Mouse (Mus musculus): ENCODE measurements at regions not wholly inside any gene's neighbourhood (a gene's known extent, or its start where the extent isn't known, plus 50 kb on each side); places are given as distances from the start of the nearest gene placed in this dataset.
A peak's percentile ranks its signal among the peaks of the same experiment; 100 is the strongest.

- ATAC-seq, result no peak
- Histone ChIP-seq H3K27ac (ENCODE audit: low read length) (no peak overlapping the region), H3K4me1 (ENCODE audit: control insufficient read depth, insufficient read depth, low read length) (0 out of 2 replicates have a peak, but pooled peaks cover 3% of the 10 kb centered on the region), H3K4me2 (ENCODE audit: low read length) (no peak overlapping the region), H3K9me3 (replicated peaks; ENCODE audit: control insufficient read depth, low read length, poor library complexity, severe bottlenecking) (no peaks in the 10 kb centered on the region), H3K4me3 (ENCODE audit: low read depth, low read length) (no peak overlapping the region), H3K9ac (ENCODE audit: low read depth, low read length) (no peak overlapping the region; the same call in 1 of the 2 replicates), H3K36me3 (ENCODE audit: control insufficient read depth, insufficient read depth, low read length) (no peaks in the 10 kb centered on the region), H3K27me3 (ENCODE audit: control insufficient read depth, insufficient read depth, low read depth, low read length) (no peaks in the 10 kb centered on the region)
- 47% methylated on average over 24 of the region's 24 CpGs for WGBS
These were observed 154.8 kb upstream of the Npvf start for GRCm38 (mm10) chr6:50808811-50809668.

- no peak overlapping the region for H3K9ac ChIP-seq (ENCODE audit: low read depth, low read length)
- no peaks in the 10 kb centered on the region for H3K9me3 ChIP-seq (replicated peaks; ENCODE audit: control insufficient read depth, low read length, poor library complexity, severe bottlenecking)
- 46% methylated on average over 4 of the region's 4 CpGs for WGBS
- no peaks in the 10 kb centered on the region for H3K36me3 ChIP-seq (ENCODE audit: control insufficient read depth, insufficient read depth, low read length)
- H3K4me1 ChIP-seq (ENCODE audit: control insufficient read depth, insufficient read depth, low read length), result 0 out of 2 replicates have a peak, but pooled peaks cover 3% of the 10 kb centered on the region
- no peak overlapping the region for H3K27ac ChIP-seq (ENCODE audit: low read length)
- no peaks in the 10 kb centered on the region for H3K27me3 ChIP-seq (ENCODE audit: control insufficient read depth, insufficient read depth, low read depth, low read length)
- no peak overlapping the region for H3K4me2 ChIP-seq (ENCODE audit: low read length)
- no peak overlapping the region for H3K4me3 ChIP-seq (ENCODE audit: low read depth, low read length)
- ATAC-seq, result no peak
These were observed 155.4 kb upstream of the Npvf start for GRCm38 (mm10) chr6:50809669-50809983.

GRCm38 (mm10) chr6:50814936-50815500 lies 160.8 kb upstream of the Npvf start:
- H3K36me3 ChIP-seq (ENCODE audit: control insufficient read depth, insufficient read depth, low read length), result no peaks in the 10 kb centered on the region
- 33% methylated on average over 10 of the region's 10 CpGs for WGBS
- H3K4me2 ChIP-seq (ENCODE audit: low read length), result no peak overlapping the region
- no peaks in the 10 kb centered on the region for H3K27me3 ChIP-seq (ENCODE audit: control insufficient read depth, insufficient read depth, low read depth, low read length)
- no peak overlapping the region for H3K4me3 ChIP-seq (ENCODE audit: low read depth, low read length)
- H3K9me3 ChIP-seq (replicated peaks; ENCODE audit: control insufficient read depth, low read length, poor library complexity, severe bottlenecking), result no peaks in the 10 kb centered on the region
- H3K9ac ChIP-seq (ENCODE audit: low read depth, low read length), result no peak overlapping the region
- H3K4me1 ChIP-seq (ENCODE audit: control insufficient read depth, insufficient read depth, low read length), result peaks cover 8% of the 10 kb centered on the region
- ATAC-seq, result peak; percentile 65; the same call in 1 of the 2 replicates
- peak overlapping the region; percentile 23 for H3K27ac ChIP-seq (ENCODE audit: low read length)

DNA sequence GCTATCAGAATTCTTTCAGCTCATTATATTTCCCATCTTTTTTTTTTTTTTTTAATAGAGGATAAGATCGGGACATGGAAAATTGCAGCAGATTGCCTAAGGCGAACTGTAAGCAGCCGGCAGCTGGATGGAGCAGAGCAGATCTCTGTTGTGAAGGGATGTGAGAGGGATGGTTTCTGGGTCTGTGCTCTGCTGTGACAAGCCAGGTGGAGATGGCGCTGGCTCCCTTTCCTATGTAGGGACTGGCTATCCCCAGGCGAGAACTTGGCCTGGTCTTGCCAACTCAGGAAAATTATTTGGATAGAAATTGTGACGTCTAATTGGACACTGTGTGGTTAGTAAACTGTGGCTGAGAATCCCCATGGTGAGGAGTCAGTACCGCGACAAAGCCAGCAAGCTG lies 161.3 kb upstream of the Npvf start:
- Histone ChIP-seq H3K36me3 (ENCODE audit: control insufficient read depth, insufficient read depth, low read length) (no peaks in the 10 kb centered on the region), H3K9ac (ENCODE audit: low read depth, low read length) (no peak overlapping the region), H3K9me3 (replicated peaks; ENCODE audit: control insufficient read depth, low read length, poor library complexity, severe bottlenecking) (no peaks in the 10 kb centered on the region), H3K4me2 (ENCODE audit: low read length) (no peak overlapping the region), H3K4me3 (ENCODE audit: low read depth, low read length) (no peak overlapping the region), H3K27me3 (ENCODE audit: control insufficient read depth, insufficient read depth, low read depth, low read length) (no peaks in the 10 kb centered on the region), H3K4me1 (ENCODE audit: control insufficient read depth, insufficient read depth, low read length) (peaks cover 10% of the 10 kb centered on the region), H3K27ac (ENCODE audit: low read length) (peak overlapping the region; percentile 2; the same call in 1 of the 2 replicates)
- ATAC-seq, result peak; percentile 68; the same call in 1 of the 2 replicates
- WGBS, result 51% methylated on average over 8 of the region's 8 CpGs

DNA sequence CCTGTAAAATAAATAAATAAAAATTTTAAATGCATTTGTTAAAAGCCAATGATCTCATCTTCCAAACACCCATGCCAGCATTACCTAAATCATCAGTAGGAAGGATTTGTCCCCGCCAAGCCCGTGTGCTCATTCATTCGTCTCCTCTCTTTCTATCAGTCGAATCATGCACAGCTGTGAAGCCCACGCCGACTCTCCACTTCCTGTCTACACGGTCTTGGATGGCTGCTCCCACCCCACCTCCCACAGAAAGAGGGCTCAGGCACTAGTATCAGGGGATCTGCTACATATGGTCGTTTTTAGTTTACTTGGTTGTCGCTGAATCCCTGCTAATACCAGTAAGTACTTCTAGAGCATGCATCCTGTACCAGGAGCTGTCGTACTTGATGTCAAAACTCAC lies 163.2 kb upstream of the Npvf start:
- no peak overlapping the region for H3K4me2 ChIP-seq (ENCODE audit: low read length)
- H3K4me1 ChIP-seq (ENCODE audit: control insufficient read depth, insufficient read depth, low read length), result peaks cover 28% of the 10 kb centered on the region
- no peaks in the 10 kb centered on the region for H3K36me3 ChIP-seq (ENCODE audit: control insufficient read depth, insufficient read depth, low read length)
- WGBS, result 69% methylated on average over 10 of the region's 10 CpGs
- no peaks in the 10 kb centered on the region for H3K9me3 ChIP-seq (replicated peaks; ENCODE audit: control insufficient read depth, low read length, poor library complexity, severe bottlenecking)
- H3K27ac ChIP-seq (ENCODE audit: low read length), result no peak overlapping the region
- ATAC-seq, result no peak
- H3K4me3 ChIP-seq (ENCODE audit: low read depth, low read length), result no peak overlapping the region
- no peaks in the 10 kb centered on the region for H3K27me3 ChIP-seq (ENCODE audit: control insufficient read depth, insufficient read depth, low read depth, low read length)
- no peak overlapping the region for H3K9ac ChIP-seq (ENCODE audit: low read depth, low read length)

GRCm38 (mm10) chr6:50818433-50818832 lies 164.2 kb upstream of the Npvf start:
- no peak for ATAC-seq
- H3K9me3 ChIP-seq (replicated peaks; ENCODE audit: control insufficient read depth, low read length, poor library complexity, severe bottlenecking), result no peaks in the 10 kb centered on the region
- no peak overlapping the region for H3K4me3 ChIP-seq (ENCODE audit: low read depth, low read length)
- no peak overlapping the region for H3K9ac ChIP-seq (ENCODE audit: low read depth, low read length)
- H3K27ac ChIP-seq (ENCODE audit: low read length), result no peak overlapping the region
- peaks cover 38% of the 10 kb centered on the region for H3K4me1 ChIP-seq (ENCODE audit: control insufficient read depth, insufficient read depth, low read length)
- H3K36me3 ChIP-seq (ENCODE audit: control insufficient read depth, insufficient read depth, low read length), result no peaks in the 10 kb centered on the region
- 93% methylated on average over 5 of the region's 5 CpGs for WGBS
- H3K27me3 ChIP-seq (ENCODE audit: control insufficient read depth, insufficient read depth, low read depth, low read length), result no peaks in the 10 kb centered on the region
- H3K4me2 ChIP-seq (ENCODE audit: low read length), result no peak overlapping the region

DNA sequence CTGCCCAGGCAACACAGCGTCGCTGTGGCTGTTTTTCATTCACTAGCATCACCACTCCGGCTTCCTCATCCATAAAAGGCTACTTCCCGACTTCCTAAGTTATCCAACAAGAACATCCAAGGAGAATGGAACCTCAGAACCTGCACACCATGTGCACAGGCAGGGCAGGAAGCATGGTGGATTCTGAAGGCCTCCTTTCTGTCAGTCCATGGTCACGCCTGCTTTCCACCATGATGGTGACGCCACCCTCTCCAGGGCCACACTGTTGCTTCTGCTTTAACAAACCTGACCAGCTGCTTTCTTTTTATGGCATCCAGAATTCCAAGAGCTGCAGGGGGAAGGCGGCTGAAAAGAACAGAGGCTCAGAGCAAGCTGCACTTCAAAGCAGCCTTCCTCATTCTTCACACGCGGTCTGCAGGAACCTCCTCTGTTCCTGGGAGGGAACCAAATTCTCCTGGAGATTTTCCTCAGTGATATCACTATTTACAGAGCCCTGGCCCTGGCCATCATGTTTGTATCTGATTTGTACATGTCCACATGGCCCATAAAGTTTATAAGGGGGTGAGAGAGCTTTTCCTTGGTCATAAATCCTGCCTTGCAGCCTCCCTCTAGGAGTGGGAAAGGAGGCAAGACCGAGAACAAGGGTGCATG lies 164.8 kb upstream of the Npvf start:
- Histone ChIP-seq H3K9me3 (replicated peaks; ENCODE audit: control insufficient read depth, low read length, poor library complexity, severe bottlenecking) (no peaks in the 10 kb centered on the region), H3K4me2 (ENCODE audit: low read length) (no peak overlapping the region), H3K4me3 (ENCODE audit: low read depth, low read length) (no peak overlapping the region), H3K27ac (ENCODE audit: low read length) (no peak overlapping the region), H3K27me3 (ENCODE audit: control insufficient read depth, insufficient read depth, low read depth, low read length) (no peaks in the 10 kb centered on the region), H3K4me1 (ENCODE audit: control insufficient read depth, insufficient read depth, low read length) (peaks cover 40% of the 10 kb centered on the region), H3K9ac (ENCODE audit: low read depth, low read length) (no peak overlapping the region), H3K36me3 (ENCODE audit: control insufficient read depth, insufficient read depth, low read length) (no peaks in the 10 kb centered on the region)
- 64% methylated on average over 10 of the region's 10 CpGs for WGBS
- no peak for ATAC-seq

DNA sequence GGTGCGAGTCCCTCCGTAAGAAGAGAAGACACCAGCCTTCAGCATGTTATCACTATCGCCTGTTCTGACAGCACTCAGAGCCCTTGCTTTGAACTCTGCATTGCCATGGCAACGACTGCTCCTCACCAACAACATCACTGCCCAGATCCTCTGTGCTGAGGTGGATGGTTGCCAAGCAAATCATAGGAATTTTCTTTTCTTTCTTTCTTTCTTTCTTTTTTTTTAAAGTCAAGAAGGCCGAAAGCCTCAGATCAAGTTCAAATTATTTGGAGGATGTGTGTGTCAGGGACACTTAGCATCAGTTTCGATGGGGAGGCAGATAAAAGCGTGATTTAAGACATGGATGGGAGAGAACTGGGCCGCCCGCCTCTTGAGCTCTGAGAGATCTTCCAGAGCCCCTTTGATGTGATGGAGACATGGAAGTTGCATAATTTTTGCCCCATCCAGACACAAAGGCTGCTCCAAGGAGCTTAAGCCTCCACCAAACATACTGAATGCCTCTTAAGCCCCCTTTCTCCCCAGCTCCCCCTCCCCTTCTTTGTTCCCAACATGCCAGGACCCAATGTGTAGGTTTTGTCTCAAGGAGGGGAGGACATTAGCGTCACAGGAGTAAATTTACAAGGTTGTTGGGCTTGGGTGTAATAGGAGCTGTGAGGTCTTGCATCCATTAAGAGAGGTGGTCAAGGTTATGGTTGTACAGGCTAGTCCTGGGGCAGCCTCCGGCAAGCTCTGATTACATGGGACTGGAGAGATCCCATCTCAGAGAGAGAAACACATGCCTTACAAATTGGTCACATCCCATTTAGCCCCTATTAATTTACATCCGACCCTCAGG lies 167.4 kb upstream of the Npvf start:
- no peaks in the 10 kb centered on the region for H3K9me3 ChIP-seq (replicated peaks; ENCODE audit: control insufficient read depth, low read length, poor library complexity, severe bottlenecking)
- peaks cover 32% of the 10 kb centered on the region for H3K4me1 ChIP-seq (ENCODE audit: control insufficient read depth, insufficient read depth, low read length)
- no peaks in the 10 kb centered on the region for H3K36me3 ChIP-seq (ENCODE audit: control insufficient read depth, insufficient read depth, low read length)
- peak overlapping the region; percentile 81 for H3K27ac ChIP-seq (ENCODE audit: low read length)
- no peak overlapping the region for H3K4me3 ChIP-seq (ENCODE audit: low read depth, low read length)
- 11% methylated on average over 12 of the region's 12 CpGs for WGBS
- 0 out of 2 replicates have a peak overlapping the region, but pooled peaks have one; percentile 8 for H3K9ac ChIP-seq (ENCODE audit: low read depth, low read length)
- no peak overlapping the region for H3K4me2 ChIP-seq (ENCODE audit: low read length)
- H3K27me3 ChIP-seq (ENCODE audit: control insufficient read depth, insufficient read depth, low read depth, low read length), result no peaks in the 10 kb centered on the region
- peak; percentile 86 for ATAC-seq

All from midbrain, embryonic 16.5 days (tissue).